Mouse (Mus musculus) embryonic fibroblast, embryonic 13.5 days (primary cell): ENCODE results near the gene Cstf2t. TPM values are rescaled to one million over a fixed set of nuclear protein-coding genes. Genes with fewer than 3 reads are reported as not detected.

ENCODE experiments used
- H3K27ac ChIP-seq: 2 replicates; pipeline ENCODE4 v1.5.1; 2012; ENCODE audit warnings: low read length, control low read depth, inconsistent platforms; ENCODE audit not compliant: insufficient read depth
- H3K4me1 ChIP-seq: 2 replicates; pipeline ENCODE4 v1.6.1; 2011; ENCODE audit warnings: low read length; ENCODE audit not compliant: control insufficient read depth, insufficient read depth
- H3K4me3 ChIP-seq: 2 replicates; pipeline ENCODE4 v1.5.1; 2011; ENCODE audit warnings: mild to moderate bottlenecking, control low read depth, low read length; ENCODE audit not compliant: insufficient read depth
- CTCF ChIP-seq: IDR thresholded peaks from 2 replicates; pipeline ENCODE4 v1.5.1; 2011; ENCODE audit warnings: mild to moderate bottlenecking, control low read depth, low read length, moderate library complexity, borderline replicate concordance; ENCODE audit not compliant: insufficient read depth
- POLR2A ChIP-seq: IDR thresholded peaks from 2 replicates; pipeline ENCODE4 v1.6.1; 2011; ENCODE audit warnings: low read depth, mild to moderate bottlenecking, control low read depth, low read length, moderate library complexity
- polyA plus RNA-seq: library from polyadenylated mRNA; stranded (reverse); fragments of >200 nt; gene quantifications from 2 replicates; pipeline ENCODE4 v1.2.4, GENCODE M21; 2011; ENCODE audit warnings: low read depth; ENCODE audit not compliant: missing spikeins, insufficient read length

Cstf2t gene
- 27.5 and 28.4 TPM in 2 replicates for polyA plus RNA-seq

- H3K27ac ChIP-seq, result peak within 1 kb of the TSS; percentile 29
- H3K4me3 ChIP-seq, result peak within 1 kb of the TSS; percentile 55
- TF ChIP-seq CTCF, result no peak
- TF ChIP-seq POLR2A, result peak; percentile 96
- H3K4me1 ChIP-seq, result peaks cover 4% of the 10 kb centered on the region; the same call in 1 of the 2 replicates
These were observed at the start of gene Cstf2t for GRCm38 (mm10) chr19:31082662-31083429. Gene Cstf2t, plus strand, starts transcription at chr19:31082837.

- no peak for TF ChIP-seq CTCF
- no peak for TF ChIP-seq POLR2A
- H3K4me3 ChIP-seq, result no peak overlapping the region
- H3K4me1 ChIP-seq, result no peaks in the 10 kb centered on the region
- no peak overlapping the region for H3K27ac ChIP-seq
These were observed 43.7 kb upstream of the Cstf2t start for GRCm38 (mm10) chr19:31038951-31039350.

- H3K27ac ChIP-seq, result no peak overlapping the region
- H3K4me3 ChIP-seq, result no peak overlapping the region
- no peaks in the 10 kb centered on the region for H3K4me1 ChIP-seq
- no peak for TF ChIP-seq CTCF
- no peak for TF ChIP-seq POLR2A
These were observed 41.4 kb upstream of the Cstf2t start for GRCm38 (mm10) chr19:31040948-31041847.

DNA sequence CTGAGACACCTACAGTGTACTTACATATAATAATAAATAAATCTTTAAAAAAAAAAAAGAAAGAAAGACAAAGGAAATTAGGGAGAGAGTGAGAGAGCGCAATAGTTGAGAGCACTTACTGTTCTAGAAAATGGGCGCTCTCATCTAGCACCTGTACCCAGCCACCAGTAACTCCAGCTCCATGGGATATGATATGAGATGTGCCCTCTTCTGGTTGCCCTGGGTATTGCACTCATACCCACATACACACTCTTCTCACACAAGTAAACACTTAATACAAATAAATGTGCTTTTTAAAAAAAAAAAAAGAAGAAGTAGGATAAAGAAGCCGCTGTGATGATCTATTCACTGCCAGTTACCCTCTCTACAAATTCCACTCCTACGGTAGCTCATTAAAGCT is 36.0 kb upstream of the Cstf2t start:
- TF ChIP-seq CTCF (no peak), POLR2A (no peak)

DNA sequence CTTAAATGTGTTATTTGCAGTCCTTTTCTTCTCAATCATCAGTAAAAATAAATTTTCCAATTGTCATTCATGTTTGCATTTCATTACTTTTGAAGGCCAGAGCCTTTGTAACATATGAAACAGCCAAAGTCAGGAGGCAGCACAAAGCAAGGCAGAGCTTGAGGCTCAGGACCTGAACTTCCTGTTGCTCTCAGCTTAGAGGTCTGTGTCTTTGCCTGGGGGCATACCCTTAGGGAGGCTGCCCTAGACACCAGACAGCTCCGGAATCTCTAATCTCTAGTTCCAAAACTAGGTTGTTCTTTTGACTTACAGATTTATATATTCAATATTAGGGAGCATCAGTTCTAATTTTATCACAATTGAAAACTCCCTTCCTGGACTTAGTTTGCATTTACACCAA is 17.9 kb upstream of the Cstf2t start:
- H3K4me1 ChIP-seq, result no peaks in the 10 kb centered on the region
- no peak overlapping the region for H3K27ac ChIP-seq
- no peak overlapping the region for H3K4me3 ChIP-seq
- no peak for TF ChIP-seq CTCF
- TF ChIP-seq POLR2A, result no peak

More for the DNA sequence above, 36.0 kb upstream of the Cstf2t start:
- no peaks in the 10 kb centered on the region for H3K4me1 ChIP-seq
- H3K4me3 ChIP-seq, result no peak overlapping the region
- H3K27ac ChIP-seq, result no peak overlapping the region

DNA sequence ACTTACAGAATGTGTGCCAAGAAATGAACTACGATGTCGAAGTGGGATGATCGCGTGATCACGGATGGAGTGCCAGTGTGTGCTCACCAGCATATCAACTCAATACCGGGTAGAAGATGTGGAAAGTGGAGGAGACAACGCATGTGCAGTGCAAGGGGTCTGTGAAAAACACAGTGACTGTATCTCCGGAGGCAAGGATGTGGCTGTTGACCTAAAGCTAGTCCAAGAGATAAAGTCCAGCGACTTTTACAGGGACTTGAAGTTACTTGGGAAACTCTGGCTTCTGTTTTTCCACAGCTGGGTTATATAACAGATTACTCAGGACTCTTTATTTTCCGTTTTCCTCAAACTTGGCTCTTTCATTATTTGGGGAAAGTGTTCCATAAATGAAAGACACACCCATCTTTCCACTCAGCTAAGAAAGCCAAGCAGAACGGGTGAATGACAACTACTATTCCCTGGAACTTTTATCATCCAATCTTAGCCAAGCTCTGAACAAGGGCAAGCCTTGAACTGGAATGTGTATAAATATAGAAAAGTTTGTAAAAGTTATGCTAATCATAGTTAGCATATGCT is 17.3 kb upstream of the Cstf2t start:
- TF ChIP-seq CTCF (no peak), POLR2A (no peak)
- no peaks in the 10 kb centered on the region for H3K4me1 ChIP-seq
- no peak overlapping the region for H3K27ac ChIP-seq
- H3K4me3 ChIP-seq, result no peak overlapping the region

GRCm38 (mm10) chr19:31073959-31074716 is 8.5 kb upstream of the Cstf2t start:
- Histone ChIP-seq H3K27ac (no peak overlapping the region), H3K4me1 (no peaks in the 10 kb centered on the region; the same call in 1 of the 2 replicates), H3K4me3 (no peak overlapping the region)
- TF ChIP-seq CTCF (no peak), POLR2A (no peak)

- Histone ChIP-seq H3K27ac (no peak overlapping the region), H3K4me1 (no peaks in the 10 kb centered on the region; the same call in 1 of the 2 replicates), H3K4me3 (no peak overlapping the region)
- TF ChIP-seq POLR2A, result no peak
- TF ChIP-seq CTCF, result no peak
These were observed 7.9 kb upstream of the Cstf2t start for GRCm38 (mm10) chr19:31074717-31075063.

DNA sequence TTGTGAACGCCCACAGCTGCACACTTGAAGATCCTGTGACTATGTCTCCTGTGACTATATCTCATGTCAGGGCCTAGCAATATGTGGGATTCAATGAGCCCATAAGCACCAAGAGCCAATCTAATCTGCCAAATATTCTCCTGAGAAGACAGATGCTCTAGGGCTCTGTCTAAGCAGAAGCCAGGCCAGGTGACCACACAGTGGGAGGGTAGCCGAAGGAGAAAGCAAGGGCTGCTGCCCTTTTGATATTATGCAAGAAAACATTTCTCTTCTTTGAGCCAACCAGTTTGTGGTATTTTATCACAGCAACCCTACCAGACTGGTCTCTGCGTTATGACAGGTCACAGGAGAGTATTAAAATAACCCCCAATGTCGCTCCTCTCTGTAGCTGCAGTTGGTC is 6.5 kb upstream of the Cstf2t start:
- Histone ChIP-seq H3K27ac (no peak overlapping the region), H3K4me3 (no peak overlapping the region), H3K4me1 (no peaks in the 10 kb centered on the region; the same call in 1 of the 2 replicates)
- TF ChIP-seq CTCF, result no peak
- TF ChIP-seq POLR2A, result no peak
